ENCODE assay signal across 10 mouse cellular contexts in the genomic region with DNA sequence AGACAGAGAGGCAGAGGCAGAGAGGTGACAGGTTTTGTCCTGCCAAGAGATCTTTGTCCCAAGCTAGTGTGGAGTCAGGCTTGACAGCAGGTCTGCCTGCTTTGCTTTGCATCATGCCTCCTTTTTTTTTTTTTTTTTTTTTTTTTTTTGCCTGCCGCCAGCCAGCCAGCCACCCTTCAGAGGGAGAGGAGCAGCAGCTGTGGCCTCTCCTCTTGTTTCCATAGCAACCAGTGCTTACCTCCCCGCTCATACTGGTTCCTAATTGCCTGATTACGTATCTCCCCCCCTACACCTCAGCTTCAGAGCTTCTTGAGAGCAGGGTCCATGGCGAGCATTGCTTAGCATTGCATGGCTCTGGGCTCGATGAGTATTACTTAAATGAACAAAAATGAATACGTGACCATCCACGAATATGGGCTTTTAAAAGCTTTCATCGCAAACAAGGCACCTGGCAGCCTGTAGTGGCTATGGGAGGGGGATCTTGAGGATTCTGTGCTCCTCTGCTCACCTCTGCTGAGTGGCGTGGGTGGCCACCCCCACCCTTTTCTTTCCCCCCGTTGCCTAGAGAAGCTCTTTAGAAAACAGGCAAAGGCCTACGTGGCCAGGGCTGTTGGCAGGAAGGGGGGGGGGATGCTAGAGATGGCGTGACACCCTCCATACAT. TPM values are rescaled to one million over a fixed set of nuclear protein-coding genes. Genes with fewer than 3 reads are reported as not detected.
DNase-seq lines count a peak whose midpoint lies in the region; ATAC-seq lines count a peak whose summit lies in the region.
"Had no signal": no experiment of that assay in that cellular context is flagged by ENCODE, and none has a peak within 500 bp of the region (broad histone marks: within the 10 kb centered on the region; RNA-seq: fewer than 3 reads in every experiment).

No protein-coding gene starts in this region.

- intact Hi-C loops in heart, postnatal 14 days (cut with DNase I): no loop called here

- no peaks in the 10 kb centered on the region for H3K9me3 ChIP-seq in hindbrain, embryonic 16.5 days (ENCODE audit: control insufficient read depth, low read length)
- H3K9me3 ChIP-seq: limb, embryonic 12.5 days had no signal

- peak; percentile 76 for DNase-seq in embryo, embryonic 10 days (ENCODE audit: low spot score)
- DNase-seq in embryo, embryonic 9.5 days (ENCODE audit: extremely low spot score): no peak
- DNase-seq in right cerebral cortex, postnatal 25 days: peak; percentile 24
- no peak for DNase-seq in right cerebral cortex, postnatal 4 days
- DNase-seq in retina, postnatal 1 day: peak; percentile 79
- DNase-seq in ovary, adult 18-20 months (ENCODE audit: low spot score): no peak
- no peak for DNase-seq in heart, postnatal 14 days
- DNase-seq: cerebellum, adult 11-12 months had no signal

- ATAC-seq in hindbrain, embryonic 16.5 days: peak; percentile 93

- H3K9ac ChIP-seq in hindbrain, embryonic 16.5 days (ENCODE audit: low read depth, low read length): no peak overlapping the region
- H3K9ac ChIP-seq: limb, embryonic 12.5 days had no signal

- H3K4me3 ChIP-seq in hindbrain, embryonic 16.5 days (ENCODE audit: low read length): no peak overlapping the region
- H3K4me3 ChIP-seq: limb, embryonic 12.5 days had no signal

- H3K36me3 ChIP-seq in hindbrain, embryonic 16.5 days (ENCODE audit: control insufficient read depth, insufficient read depth, low read length): no peaks in the 10 kb centered on the region
- H3K36me3 ChIP-seq: limb, embryonic 12.5 days had no signal

- peak overlapping the region; percentile 82 for H3K27ac ChIP-seq in hindbrain, embryonic 16.5 days (ENCODE audit: low read depth, low read length)
- H3K27ac ChIP-seq: limb, embryonic 12.5 days had no signal

- H3K4me1 ChIP-seq in hindbrain, embryonic 16.5 days (ENCODE audit: control insufficient read depth, insufficient read depth, low read depth, low read length): peaks cover 3% of the 10 kb centered on the region
- H3K4me1 ChIP-seq: limb, embryonic 12.5 days had no signal

- H3K27me3 ChIP-seq in hindbrain, embryonic 16.5 days (replicated peaks; ENCODE audit: control insufficient read depth, insufficient read depth, low read length): peaks cover 3% of the 10 kb centered on the region; the same call in 1 of the 2 replicates

- no peak overlapping the region for H3K4me2 ChIP-seq in hindbrain, embryonic 16.5 days (ENCODE audit: low read length)
- H3K4me2 ChIP-seq: limb, embryonic 12.5 days had no signal

- 35% methylated on average over 11 of the region's 12 CpGs for WGBS in hindbrain, embryonic 16.5 days

RNA-seq across cellular contexts. Expression of a gene that starts 10.7 kb away (rescaled TPM):
- polyA plus RNA-seq in hindbrain, embryonic 16.5 days (2015; fragmentation: Nextera tagmentation; extraction: Ambion mirVana): 365 and 381 TPM in 2 replicates
- 10 to 100 TPM; 26.8 to 29.9 TPM for total RNA-seq in heart, postnatal 14 days (2021)

Comparison
In these comparisons a context has a peak if more than half of its experiments do, and no peak if none do; other contexts are left out.
1. DNase-seq: peak in embryo, embryonic 10 days (single experiment), right cerebral cortex, postnatal 25 days (single experiment) and retina, postnatal 1 day (single experiment); none in embryo, embryonic 9.5 days (single experiment), right cerebral cortex, postnatal 4 days (single experiment), ovary, adult 18-20 months (single experiment) and heart, postnatal 14 days (0 of 2).